Comparison of ENCODE assay signal across 8 mouse cellular contexts in genomic region chr1:88260114-88260513, GRCm38 (mm10). TPM values are rescaled to one million over a fixed set of nuclear protein-coding genes. Genes with fewer than 3 reads are reported as not detected.
A peak's percentile ranks its signal among the peaks of the same experiment; 100 is the strongest.
DNase-seq lines count a peak whose midpoint lies in the region; ATAC-seq and TF ChIP-seq lines count a peak whose summit lies in the region.

No protein-coding gene starts in this region.

- no peak overlapping the region for H3K27ac ChIP-seq in limb, embryonic 14.5 days (replicated peaks; ENCODE audit: low read depth, low read length)
- H3K27ac ChIP-seq in stomach, embryonic 15.5 days, result 0 out of 2 replicates have a peak overlapping the region, but pooled peaks have one; percentile 0

- intact Hi-C loops in gastrocnemius, postnatal 14 days (cut with DNase I; ENCODE audit: low total_unique reads), result no loop called here

- no peak overlapping the region for H3K9ac ChIP-seq in limb, embryonic 14.5 days (ENCODE audit: low read depth, low read length, severe bottlenecking)
- no peak overlapping the region for H3K9ac ChIP-seq in stomach, embryonic 15.5 days

- peak; percentile 68 for DNase-seq in gastrocnemius, postnatal 10 days
- no peak for DNase-seq in gastrocnemius, adult 8-10 months (ENCODE audit: low spot score in 2 of 2)
- peak; percentile 51 for DNase-seq in 3134 (ENCODE audit: extremely low read depth, insufficient read length, low spot score)
- peak; percentile 58 for DNase-seq in limb, embryonic 14.5 days (ENCODE audit: low spot score)
- DNase-seq in embryo, embryonic 11 days, result no peak
- DNase-seq in gastrocnemius, postnatal 14 days, result no peak

- no peaks in the 10 kb centered on the region for H3K27me3 ChIP-seq in limb, embryonic 14.5 days (ENCODE audit: control insufficient read depth, insufficient read depth, low read length)
- no peaks in the 10 kb centered on the region for H3K27me3 ChIP-seq in stomach, embryonic 15.5 days (replicated peaks)

- ATAC-seq in granulocyte monocyte progenitor cell, adult 5-6 weeks (replicated peaks; ENCODE audit: poor library complexity, severe bottlenecking), result peak; percentile 1
- ATAC-seq in limb, embryonic 14.5 days (ENCODE audit: low FRiP score, low read depth), result no peak
- peak; percentile 13; the same call in 1 of the 2 replicates for ATAC-seq in stomach, embryonic 15.5 days (ENCODE audit: insufficient read depth, low FRiP score, low read depth)

- H3K4me1 ChIP-seq in limb, embryonic 14.5 days (ENCODE audit: control insufficient read depth, insufficient read depth, low read length), result no peaks in the 10 kb centered on the region
- H3K4me1 ChIP-seq in stomach, embryonic 15.5 days, result peaks cover 11% of the 10 kb centered on the region

- no peak for TF ChIP-seq POLR2A in limb, embryonic 14.5 days (IDR thresholded peaks at IDR 0.05; ENCODE audit: borderline replicate concordance, extremely low read depth, insufficient read depth, insufficient read length)

- H3K4me2 ChIP-seq in limb, embryonic 14.5 days (replicated peaks; ENCODE audit: low read depth, low read length, severe bottlenecking), result no peak overlapping the region
- H3K4me2 ChIP-seq in stomach, embryonic 15.5 days, result no peak overlapping the region

- WGBS in limb, embryonic 14.5 days, result 80% methylated on average over 6 of the region's 6 CpGs
- WGBS in stomach, embryonic 15.5 days, result 71% methylated on average over 6 of the region's 6 CpGs

- H3K9me3 ChIP-seq in limb, embryonic 14.5 days (ENCODE audit: control insufficient read depth, low read length), result peaks cover 29% of the 10 kb centered on the region
- no peaks in the 10 kb centered on the region for H3K9me3 ChIP-seq in stomach, embryonic 15.5 days

- H3K36me3 ChIP-seq in limb, embryonic 14.5 days (ENCODE audit: control insufficient read depth, insufficient read depth, low read length), result peaks cover 56% of the 10 kb centered on the region
- peaks cover 47% of the 10 kb centered on the region for H3K36me3 ChIP-seq in stomach, embryonic 15.5 days

- no peak overlapping the region for H3K4me3 ChIP-seq in limb, embryonic 14.5 days (replicated peaks; ENCODE audit: low read length)
- H3K4me3 ChIP-seq in stomach, embryonic 15.5 days (replicated peaks), result no peak overlapping the region

RNA-seq across cellular contexts. Expression of gene Hjurp, which starts 17.3 kb away (rescaled TPM):
- total RNA-seq in gastrocnemius, postnatal 10 days (2021), result 10 to 100 TPM; 29.0 to 47.9 TPM
- total RNA-seq in gastrocnemius, adult 8-10 months (2022), result 1 to 10 TPM; 4.4 to 6.3 (median 4.7) TPM
- 116 and 136 TPM in 2 replicates for total RNA-seq in granulocyte monocyte progenitor cell, adult 5-6 weeks (2014; fragmentation: Nextera tagmentation)
- total RNA-seq in granulocyte monocyte progenitor cell, adult 5-6 weeks (2017), result 142 and 147 TPM in 2 replicates
- polyA plus RNA-seq in limb, embryonic 14.5 days (2012; rRNA removed), result 277 and 360 TPM in 2 replicates
- polyA plus RNA-seq in limb, embryonic 14.5 days (2014; fragmentation: Nextera tagmentation; extraction: Ambion mirVana), result 139 and 150 TPM in 2 replicates
- polyA plus RNA-seq in stomach, embryonic 15.5 days (2015; fragmentation: Nextera tagmentation; extraction: Ambion mirVana), result 162 and 176 TPM in 2 replicates
- total RNA-seq in gastrocnemius, postnatal 14 days (2021), result 10 to 100 TPM; 16.8 to 17.1 TPM

RNA-seq across cellular contexts. Expression of gene Trpm8, which starts 17.3 kb away (rescaled TPM):
- not detected for total RNA-seq in gastrocnemius, postnatal 10 days (2021)
- total RNA-seq in gastrocnemius, adult 8-10 months (2022), result not detected
- not detected in 2 replicates for total RNA-seq in granulocyte monocyte progenitor cell, adult 5-6 weeks (2014; fragmentation: Nextera tagmentation)
- total RNA-seq in granulocyte monocyte progenitor cell, adult 5-6 weeks (2017), result not detected in 2 replicates
- polyA plus RNA-seq in limb, embryonic 14.5 days (2012; rRNA removed), result not detected in 2 replicates
- not detected in 2 replicates for polyA plus RNA-seq in limb, embryonic 14.5 days (2014; fragmentation: Nextera tagmentation; extraction: Ambion mirVana)
- polyA plus RNA-seq in stomach, embryonic 15.5 days (2015; fragmentation: Nextera tagmentation; extraction: Ambion mirVana), result not detected in 2 replicates
- not detected for total RNA-seq in gastrocnemius, postnatal 14 days (2021)

RNA-seq across cellular contexts. Expression of gene Mroh2a, which starts 33.3 kb away (rescaled TPM):
- total RNA-seq in gastrocnemius, postnatal 10 days (2021), result under 1 TPM in 1 of 2 experiments, not detected in 1; 0.34 TPM
- total RNA-seq in gastrocnemius, adult 8-10 months (2022), result not detected
- total RNA-seq in granulocyte monocyte progenitor cell, adult 5-6 weeks (2014; fragmentation: Nextera tagmentation), result 0.34 TPM in 1 of 2 replicates, not detected in the other
- 0.10 and 0.13 TPM in 2 replicates for total RNA-seq in granulocyte monocyte progenitor cell, adult 5-6 weeks (2017)
- polyA plus RNA-seq in limb, embryonic 14.5 days (2012; rRNA removed), result 0.15 and 0.20 TPM in 2 replicates
- polyA plus RNA-seq in limb, embryonic 14.5 days (2014; fragmentation: Nextera tagmentation; extraction: Ambion mirVana), result 1.7 and 2.2 TPM in 2 replicates
- 0.94 and 1.2 TPM in 2 replicates for polyA plus RNA-seq in stomach, embryonic 15.5 days (2015; fragmentation: Nextera tagmentation; extraction: Ambion mirVana)
- not detected for total RNA-seq in gastrocnemius, postnatal 14 days (2021)

RNA-seq across cellular contexts. Expression of gene Ugt1a1, which starts 48.4 kb away (rescaled TPM):
- not detected for total RNA-seq in gastrocnemius, postnatal 10 days (2021)
- under 1 TPM in 2 of 4 experiments, not detected in 2; 0.12 to 0.46 TPM for total RNA-seq in gastrocnemius, adult 8-10 months (2022)
- total RNA-seq in granulocyte monocyte progenitor cell, adult 5-6 weeks (2014; fragmentation: Nextera tagmentation), result 0.83 and 1.2 TPM in 2 replicates
- total RNA-seq in granulocyte monocyte progenitor cell, adult 5-6 weeks (2017), result 0.72 TPM in 1 of 2 replicates, not detected in the other
- polyA plus RNA-seq in limb, embryonic 14.5 days (2012; rRNA removed), result 1.5 and 2.3 TPM in 2 replicates
- polyA plus RNA-seq in limb, embryonic 14.5 days (2014; fragmentation: Nextera tagmentation; extraction: Ambion mirVana), result 4.3 and 5.8 TPM in 2 replicates
- polyA plus RNA-seq in stomach, embryonic 15.5 days (2015; fragmentation: Nextera tagmentation; extraction: Ambion mirVana), result 5.3 and 7.1 TPM in 2 replicates
- total RNA-seq in gastrocnemius, postnatal 14 days (2021), result under 1 TPM in 1 of 2 experiments, not detected in 1; 0.12 TPM

RNA-seq across cellular contexts. Expression of gene Dnajb3, which starts 54.5 kb away (rescaled TPM):
- 1 to 10 TPM in 1 of 2 experiments, under 1 TPM in 1; 0.75 to 1.1 TPM for total RNA-seq in gastrocnemius, postnatal 10 days (2021)
- total RNA-seq in gastrocnemius, adult 8-10 months (2022), result not detected
- total RNA-seq in granulocyte monocyte progenitor cell, adult 5-6 weeks (2014; fragmentation: Nextera tagmentation), result not detected in 2 replicates
- 1.1 TPM in 1 of 2 replicates, not detected in the other for total RNA-seq in granulocyte monocyte progenitor cell, adult 5-6 weeks (2017)
- 9.1 and 10.2 TPM in 2 replicates for polyA plus RNA-seq in limb, embryonic 14.5 days (2012; rRNA removed)
- polyA plus RNA-seq in limb, embryonic 14.5 days (2014; fragmentation: Nextera tagmentation; extraction: Ambion mirVana), result 9.4 and 10.5 TPM in 2 replicates
- polyA plus RNA-seq in stomach, embryonic 15.5 days (2015; fragmentation: Nextera tagmentation; extraction: Ambion mirVana), result 8.4 and 10.1 TPM in 2 replicates
- under 1 TPM; 0.22 to 0.39 TPM for total RNA-seq in gastrocnemius, postnatal 14 days (2021)

Comparison
In these comparisons a context has a peak if more than half of its experiments do, and no peak if none do; other contexts are left out.
1. DNase-seq: peak in gastrocnemius, postnatal 10 days (single experiment), 3134 (single experiment) and limb, embryonic 14.5 days (single experiment); none in gastrocnemius, adult 8-10 months (0 of 2), embryo, embryonic 11 days (single experiment) and gastrocnemius, postnatal 14 days (single experiment).